Mouse (Mus musculus) cerebellum, postnatal 14 days (tissue): ENCODE data around the gene Olfr1322.

ENCODE experiments used
- DNase-seq, 2 experiments: peaks; one replicate each; pipeline ENCODE4 v3.0.0; 2021; ENCODE audit warnings: mixed read lengths in 2 of 2

Olfr1322 gene

GRCm38 (mm10) chrX:49891383-49891782, at the start of gene Olfr1322:
Olfr1322 (minus strand) TSS chrX:49891483.
- DNase-seq, result no peak

- no peak for DNase-seq
Measured at GRCm38 (mm10) chrX:49877651-49878349, 13.5 kb downstream of the Olfr1322 start.
